Mouse (Mus musculus) liver, adult 2 months (tissue): ENCODE measurements at regions not wholly inside any gene's neighbourhood (a gene's known extent, or its start where the extent isn't known, plus 50 kb on each side); places are given as distances from the start of the nearest gene placed in this dataset.

Experiments used
- CTCF ChIP-seq: fragments of 200-500 bp; IDR thresholded peaks from 2 replicates; pipeline ENCODE4 v1.5.1; 2011; ENCODE audit warnings: low read depth, low read length, control low read depth
- POLR2A ChIP-seq: fragments of 200-500 bp; IDR thresholded peaks from 2 replicates; pipeline ENCODE4 v1.6.1; 2011; ENCODE audit warnings: low read length, control low read depth; ENCODE audit not compliant: insufficient read depth; ENCODE audit errors: extremely low read depth

DNA sequence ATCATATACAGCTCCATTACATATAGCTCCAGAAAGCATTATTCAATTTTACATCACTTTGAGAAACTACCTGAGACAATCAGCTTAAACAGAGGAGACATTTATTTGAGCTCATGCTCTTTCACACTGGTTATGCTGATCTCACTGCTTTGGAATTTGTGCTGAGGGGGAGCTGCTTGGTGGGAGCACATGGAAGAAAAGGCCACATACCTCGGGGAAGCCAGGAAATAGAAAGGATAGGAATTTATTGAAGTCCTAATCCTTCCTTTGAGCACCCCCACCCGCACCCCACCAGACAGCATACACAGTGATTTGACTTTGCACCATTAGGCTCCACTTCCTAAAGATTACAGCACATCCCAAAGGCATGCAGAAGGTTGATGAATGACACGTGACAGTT is 296.0 kb upstream of the Slc35b3 start:
- TF ChIP-seq CTCF (no peak), POLR2A (no peak)
